Comparison of ENCODE assay signal across 24 mouse cellular contexts in the genomic region with DNA sequence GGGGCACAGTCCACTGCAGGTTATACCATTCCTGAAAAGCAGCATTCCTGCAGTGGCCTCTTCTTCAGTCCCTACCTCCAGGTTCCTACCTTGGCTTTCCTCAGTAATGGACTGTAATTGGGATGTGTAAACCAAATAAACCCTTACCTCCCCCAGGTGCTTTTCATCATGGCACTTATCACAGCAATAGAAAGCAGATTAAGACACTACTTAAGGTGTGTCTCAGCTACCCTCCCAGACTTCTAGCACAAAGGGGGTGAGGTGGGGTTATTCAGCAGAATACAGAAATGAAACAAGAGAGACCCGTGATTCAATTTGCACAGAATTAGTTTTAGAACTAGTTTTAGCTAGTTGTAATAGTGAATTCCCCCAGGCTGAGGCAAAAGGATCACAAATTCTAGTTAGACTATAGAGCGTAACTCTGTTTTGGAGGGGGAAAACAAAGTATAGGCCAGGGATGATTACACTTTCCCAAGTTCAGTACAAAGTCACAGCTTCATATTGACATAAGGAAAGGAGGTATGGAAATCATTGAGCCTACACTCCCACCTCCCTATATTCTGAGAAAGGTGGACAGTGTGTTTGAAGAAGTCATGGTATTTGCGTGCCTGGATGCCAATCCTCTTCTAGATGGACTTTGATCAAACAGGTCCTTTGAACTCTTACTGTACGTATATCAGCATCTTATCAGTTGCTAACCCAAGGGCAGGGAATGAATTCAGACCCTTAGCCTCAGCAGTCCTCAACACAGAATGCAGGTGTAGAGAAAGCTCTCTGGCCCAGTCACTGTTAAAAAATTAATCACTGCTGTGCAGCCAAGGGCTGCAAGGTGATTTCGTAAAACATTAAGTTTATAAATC.
A peak's percentile ranks its signal among the peaks of the same experiment; 100 is the strongest.
DNase-seq lines count a peak whose midpoint lies in the region; ATAC-seq and TF ChIP-seq lines count a peak whose summit lies in the region.
"Had no signal": no experiment of that assay in that cellular context is flagged by ENCODE, and none has a peak within 500 bp of the region (broad histone marks: within the 10 kb centered on the region; RNA-seq: fewer than 3 reads in every experiment).

No protein-coding gene starts in this region.

- H3K27me3 ChIP-seq in intestine, embryonic 16.5 days (replicated peaks; ENCODE audit: control insufficient read depth, insufficient read depth, low read length), result no peaks in the 10 kb centered on the region
- H3K27me3 ChIP-seq in stomach, embryonic 15.5 days (replicated peaks), result no peaks in the 10 kb centered on the region
- no peaks in the 10 kb centered on the region for H3K27me3 ChIP-seq in cerebellum, adult 2 months (ENCODE audit: control insufficient read depth, insufficient read depth, low read length)
- H3K27me3 ChIP-seq: embryonic facial prominence, embryonic 12.5 days; embryonic facial prominence, embryonic 15.5 days; heart, embryonic 12.5 days; heart, embryonic 15.5 days; hindbrain, embryonic 15.5 days had no signal

- no peak overlapping the region for H3K4me3 ChIP-seq in intestine, embryonic 16.5 days (ENCODE audit: low read length)
- H3K4me3 ChIP-seq in stomach, embryonic 15.5 days (replicated peaks), result no peak overlapping the region
- no peak overlapping the region for H3K4me3 ChIP-seq in cerebellum, adult 2 months (replicated peaks; ENCODE audit: insufficient read depth, low read depth, low read length)
- H3K4me3 ChIP-seq: embryonic facial prominence, embryonic 12.5 days; embryonic facial prominence, embryonic 15.5 days; gastrocnemius, adult 2 months; heart, embryonic 12.5 days; heart, embryonic 15.5 days; hindbrain, embryonic 15.5 days had no signal

- no peak overlapping the region for H3K4me2 ChIP-seq in intestine, embryonic 16.5 days (ENCODE audit: low read depth, low read length)
- H3K4me2 ChIP-seq in stomach, embryonic 15.5 days, result no peak overlapping the region
- H3K4me2 ChIP-seq: embryonic facial prominence, embryonic 12.5 days; embryonic facial prominence, embryonic 15.5 days; heart, embryonic 12.5 days; heart, embryonic 15.5 days; hindbrain, embryonic 15.5 days had no signal

- intact Hi-C loops in heart, postnatal 36 days (cut with DNase I), result no loop called here

- peak; percentile 98 for ATAC-seq in intestine, embryonic 16.5 days
- peak; percentile 56; the same call in 1 of the 2 replicates for ATAC-seq in stomach, embryonic 15.5 days (ENCODE audit: insufficient read depth, low FRiP score, low read depth)
- ATAC-seq: activated CD4-positive, CD25-positive, alpha-beta regulatory T cell, adult 4 months; forebrain, embryonic 14.5 days; forebrain, postnatal 0 days had no signal

- DNase-seq in heart, adult 11 months, result peak; percentile 43
- DNase-seq in heart, postnatal 36 days, result no peak
- no peak for DNase-seq in cerebellum, adult 2 months
- DNase-seq in thymus, postnatal 4 days, result no peak
- DNase-seq: adrenal gland, adult 8-10 months; adrenal gland, postnatal 25 days; cerebellum, adult 11-12 months; cerebellum, adult 9-11 months; cerebellum, postnatal 25 days; forebrain, postnatal 0 days; gastrocnemius, adult 2 months; gastrocnemius, postnatal 14 days; heart, adult 18-20 months; heart, postnatal 10 days; heart, postnatal 4 days had no signal

- no peak for TF ChIP-seq POLR2A in cerebellum, adult 2 months (IDR thresholded peaks at IDR 0.05; ENCODE audit: borderline replicate concordance, insufficient read depth, low read length)

- no peaks in the 10 kb centered on the region for H3K9me3 ChIP-seq in intestine, embryonic 16.5 days (ENCODE audit: control insufficient read depth, low read length)
- no peaks in the 10 kb centered on the region for H3K9me3 ChIP-seq in stomach, embryonic 15.5 days
- H3K9me3 ChIP-seq: embryonic facial prominence, embryonic 12.5 days; embryonic facial prominence, embryonic 15.5 days; heart, embryonic 12.5 days; heart, embryonic 15.5 days; hindbrain, embryonic 15.5 days had no signal

- H3K27ac ChIP-seq in intestine, embryonic 16.5 days (ENCODE audit: low read length), result peak overlapping the region; percentile 41; the same call in 1 of the 2 replicates
- H3K27ac ChIP-seq in stomach, embryonic 15.5 days, result no peak overlapping the region
- H3K27ac ChIP-seq in cerebellum, adult 2 months (ENCODE audit: insufficient read depth, low read length), result no peak overlapping the region
- H3K27ac ChIP-seq: embryonic facial prominence, embryonic 12.5 days; embryonic facial prominence, embryonic 15.5 days; gastrocnemius, adult 2 months; heart, embryonic 15.5 days; hindbrain, embryonic 15.5 days had no signal

- TF ChIP-seq CTCF in cerebellum, adult 2 months (IDR thresholded peaks at IDR 0.05; ENCODE audit: borderline replicate concordance, insufficient read depth, low read depth, low read length), result no peak

- no peak overlapping the region for H3K9ac ChIP-seq in intestine, embryonic 16.5 days (ENCODE audit: low read depth, low read length)
- no peak overlapping the region for H3K9ac ChIP-seq in stomach, embryonic 15.5 days
- H3K9ac ChIP-seq: embryonic facial prominence, embryonic 12.5 days; embryonic facial prominence, embryonic 15.5 days; forebrain, postnatal 0 days; heart, embryonic 12.5 days; heart, embryonic 15.5 days; hindbrain, embryonic 15.5 days had no signal

- no peaks in the 10 kb centered on the region for H3K4me1 ChIP-seq in intestine, embryonic 16.5 days (ENCODE audit: control insufficient read depth, insufficient read depth, low read length)
- H3K4me1 ChIP-seq in stomach, embryonic 15.5 days, result no peaks in the 10 kb centered on the region
- H3K4me1 ChIP-seq in cerebellum, adult 2 months (ENCODE audit: control insufficient read depth, insufficient read depth, low read length), result no peaks in the 10 kb centered on the region
- H3K4me1 ChIP-seq: embryonic facial prominence, embryonic 12.5 days; embryonic facial prominence, embryonic 15.5 days; heart, embryonic 12.5 days; heart, embryonic 15.5 days; hindbrain, embryonic 15.5 days had no signal

- WGBS in intestine, embryonic 16.5 days, result 68% methylated on average over 5 of the region's 5 CpGs
- 62% methylated on average over 5 of the region's 5 CpGs for WGBS in stomach, embryonic 15.5 days
- 95% methylated on average over 5 of the region's 5 CpGs for WGBS in cerebellum, adult 2 months

- no peaks in the 10 kb centered on the region for H3K36me3 ChIP-seq in intestine, embryonic 16.5 days (ENCODE audit: control insufficient read depth, insufficient read depth, low read length)
- no peaks in the 10 kb centered on the region for H3K36me3 ChIP-seq in stomach, embryonic 15.5 days
- H3K36me3 ChIP-seq: embryonic facial prominence, embryonic 12.5 days; embryonic facial prominence, embryonic 15.5 days; heart, embryonic 12.5 days; heart, embryonic 15.5 days; hindbrain, embryonic 15.5 days had no signal
